Mouse (Mus musculus): ENCODE measurements at regions not wholly inside any gene's neighbourhood (a gene's known extent, or its start where the extent isn't known, plus 50 kb on each side); places are given as distances from the start of the nearest gene placed in this dataset.

GRCm38 (mm10) chr14:78380011-78380410 lies 72.2 kb upstream of the Tnfsf11 start:
- H3K4me1 ChIP-seq (ENCODE audit: control insufficient read depth, insufficient read depth, low read length): no peaks in the 10 kb centered on the region
- no peak overlapping the region for H3K4me3 ChIP-seq (replicated peaks; ENCODE audit: extremely low read depth, low read depth, low read length)
- DNase-seq: no peak
- TF ChIP-seq CTCF (IDR thresholded peaks at IDR 0.05; ENCODE audit: insufficient read depth, low read length): no peak
- TF ChIP-seq POLR2A (IDR thresholded peaks at IDR 0.05; ENCODE audit: borderline replicate concordance, extremely low read depth, low read depth, low read length): no peak
- WGBS: 67% methylated on average over 4 of the region's 4 CpGs

GRCm38 (mm10) chr14:78376591-78376990 lies 68.7 kb upstream of the Tnfsf11 start:
- no peak for TF ChIP-seq CTCF (IDR thresholded peaks at IDR 0.05; ENCODE audit: insufficient read depth, low read length)
- no peak for TF ChIP-seq POLR2A (IDR thresholded peaks at IDR 0.05; ENCODE audit: borderline replicate concordance, extremely low read depth, low read depth, low read length)
- WGBS: 78% methylated on average over 5 of the region's 5 CpGs
- no peak overlapping the region for H3K4me3 ChIP-seq (replicated peaks; ENCODE audit: extremely low read depth, low read depth, low read length)
- no peaks in the 10 kb centered on the region for H3K4me1 ChIP-seq (ENCODE audit: control insufficient read depth, insufficient read depth, low read length)
- DNase-seq: no peak

- no peak for DNase-seq
- Histone ChIP-seq H3K4me3 (replicated peaks; ENCODE audit: extremely low read depth, low read depth, low read length) (no peak overlapping the region), H3K4me1 (ENCODE audit: control insufficient read depth, insufficient read depth, low read length) (no peaks in the 10 kb centered on the region)
- no peak for TF ChIP-seq POLR2A (IDR thresholded peaks at IDR 0.05; ENCODE audit: borderline replicate concordance, extremely low read depth, low read depth, low read length)
- no peak for TF ChIP-seq CTCF (IDR thresholded peaks at IDR 0.05; ENCODE audit: insufficient read depth, low read length)
- 69% methylated on average over 3 of the region's 3 CpGs for WGBS
These were observed 68.1 kb upstream of the Tnfsf11 start for GRCm38 (mm10) chr14:78375746-78376495.

DNA sequence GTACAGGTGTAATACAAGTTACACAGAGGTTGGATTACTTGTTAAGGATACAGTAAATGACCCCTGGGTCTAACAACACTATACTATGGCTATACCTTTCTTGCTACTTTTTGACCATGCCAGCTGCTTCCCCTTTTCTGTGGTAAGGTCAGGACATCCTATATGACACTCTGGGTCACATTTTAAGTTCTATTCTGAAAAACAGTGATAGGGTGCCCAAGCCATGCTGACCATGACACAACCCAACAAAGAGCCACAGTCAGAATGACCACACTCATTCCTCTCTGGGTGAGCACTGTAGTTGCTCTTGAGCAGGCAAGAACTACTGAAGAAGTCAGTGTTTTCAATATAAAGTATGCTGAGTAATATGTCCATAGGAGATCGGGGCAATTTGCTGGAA lies 64.3 kb upstream of the Tnfsf11 start:
- no peak for TF ChIP-seq POLR2A (IDR thresholded peaks at IDR 0.05; ENCODE audit: borderline replicate concordance, extremely low read depth, low read depth, low read length)
- TF ChIP-seq CTCF (IDR thresholded peaks at IDR 0.05; ENCODE audit: insufficient read depth, low read length): no peak
- H3K4me1 ChIP-seq (ENCODE audit: control insufficient read depth, insufficient read depth, low read length): no peaks in the 10 kb centered on the region
- WGBS: 84% methylated on average over 1 of the region's 1 CpGs
- no peak overlapping the region for H3K4me3 ChIP-seq (replicated peaks; ENCODE audit: extremely low read depth, low read depth, low read length)
- DNase-seq: no peak

DNA sequence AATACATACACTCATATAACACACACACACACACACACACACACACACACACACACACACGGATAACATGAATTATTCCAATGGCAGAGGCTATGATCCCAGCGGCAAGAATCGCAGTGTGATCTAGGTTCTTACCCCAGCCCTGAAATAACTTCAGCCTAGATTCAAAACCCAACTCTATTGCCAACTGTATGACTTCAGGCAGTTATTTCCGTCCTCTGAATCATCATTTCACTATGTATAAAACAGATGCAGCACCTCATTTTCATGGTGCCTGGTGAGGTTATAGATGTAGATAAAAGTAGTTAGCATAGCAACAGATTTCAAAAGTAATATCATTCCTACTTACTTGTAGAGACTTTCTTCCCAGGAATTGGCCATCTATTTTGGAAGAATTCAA lies 61.0 kb upstream of the Tnfsf11 start:
- no peak for TF ChIP-seq CTCF (IDR thresholded peaks at IDR 0.05; ENCODE audit: insufficient read depth, low read length)
- TF ChIP-seq POLR2A (IDR thresholded peaks at IDR 0.05; ENCODE audit: borderline replicate concordance, extremely low read depth, low read depth, low read length): no peak
- Histone ChIP-seq H3K4me3 (replicated peaks; ENCODE audit: extremely low read depth, low read depth, low read length) (no peak overlapping the region), H3K4me1 (ENCODE audit: control insufficient read depth, insufficient read depth, low read length) (no peaks in the 10 kb centered on the region)
- 84% methylated on average over 4 of the region's 4 CpGs for WGBS
- no peak for DNase-seq

DNA sequence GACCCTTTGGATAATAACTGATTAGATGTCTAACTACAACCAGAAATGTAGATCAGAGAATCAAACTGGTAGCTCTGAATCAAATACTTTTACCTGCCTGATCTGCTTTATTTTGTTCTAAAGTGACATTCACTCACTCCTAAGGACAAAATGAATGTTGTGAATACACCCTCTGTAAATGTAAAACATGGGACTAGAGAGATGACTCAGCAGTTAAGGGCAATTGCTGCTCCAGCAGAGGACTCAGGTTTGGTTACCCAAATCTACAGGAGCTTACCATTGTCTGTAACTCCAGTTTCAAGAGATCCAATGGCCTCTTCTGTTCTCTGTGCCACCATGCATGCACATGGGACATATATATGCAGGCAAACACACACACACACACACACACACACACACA lies 57.0 kb upstream of the Tnfsf11 start:
- Histone ChIP-seq H3K4me1 (ENCODE audit: control insufficient read depth, insufficient read depth, low read length) (no peaks in the 10 kb centered on the region), H3K4me3 (replicated peaks; ENCODE audit: extremely low read depth, low read depth, low read length) (no peak overlapping the region)
- DNase-seq: no peak
- no peak for TF ChIP-seq POLR2A (IDR thresholded peaks at IDR 0.05; ENCODE audit: borderline replicate concordance, extremely low read depth, low read depth, low read length)
- no peak for TF ChIP-seq CTCF (IDR thresholded peaks at IDR 0.05; ENCODE audit: insufficient read depth, low read length)

GRCm38 (mm10) chr14:78363123-78363522 lies 55.3 kb upstream of the Tnfsf11 start:
- WGBS: 60% methylated on average over 5 of the region's 5 CpGs
- TF ChIP-seq CTCF (IDR thresholded peaks at IDR 0.05; ENCODE audit: insufficient read depth, low read length): no peak
- no peak for TF ChIP-seq POLR2A (IDR thresholded peaks at IDR 0.05; ENCODE audit: borderline replicate concordance, extremely low read depth, low read depth, low read length)
- Histone ChIP-seq H3K4me1 (ENCODE audit: control insufficient read depth, insufficient read depth, low read length) (no peaks in the 10 kb centered on the region), H3K4me3 (replicated peaks; ENCODE audit: extremely low read depth, low read depth, low read length) (no peak overlapping the region)
- DNase-seq: no peak

Measured in lung, adult 2 months (tissue).